Mouse (Mus musculus): Measurements from ENCODE around the gene Dntt. TPM values are rescaled to one million over a fixed set of nuclear protein-coding genes. Genes with fewer than 3 reads are reported as not detected.

Gene Dntt
- total RNA-seq, 2 experiments from 2014 or later = 0.16 TPM; not detected in 1

GRCm38 (mm10) chr19:41104922-41105321, 75.8 kb downstream of the Dntt start:
- intact Hi-C loops (cut with DNase I) = loop anchor here (2.0 kb wide), 1 partner anchor 100 kb away; no protein-coding TSS in a partner anchor

GRCm38 (mm10) chr19:41107530-41107929, 78.5 kb downstream of the Dntt start:
- no peak for DNase-seq (ENCODE audit: low spot score in 2 of 2)
- intact Hi-C loops (cut with DNase I) = no loop called here

More at GRCm38 (mm10) chr19:41104922-41105321, 75.8 kb downstream of the Dntt start:
- DNase-seq (ENCODE audit: low spot score in 2 of 2) = peak; percentile 41 to 64

GRCm38 (mm10) chr19:41108666-41109065, 79.6 kb downstream of the Dntt start:
- DNase-seq (ENCODE audit: low spot score in 2 of 2) = no peak
- intact Hi-C loops (cut with DNase I) = no loop called here

Other genes with a start within 250 kb of the Dntt start
- 1 to 10 TPM; 7.0 to 7.6 TPM for gene Ccnj, start 198.0 kb upstream of the Dntt start, total RNA-seq (2021)
- gene Zfp518a, start 134.6 kb upstream of the Dntt start, total RNA-seq (2021) = 10 to 100 TPM in 1 of 2 experiments, 1 to 10 TPM in 1; 8.7 to 10.4 TPM
- 10 to 100 TPM in 1 of 2 experiments, 1 to 10 TPM in 1; 7.6 to 10.8 TPM for gene Blnk, start 34.7 kb upstream of the Dntt start, total RNA-seq (2021)
- gene Opalin, start 47.8 kb downstream of the Dntt start, total RNA-seq (2021) = 10 to 100 TPM in 1 of 2 experiments, 1 to 10 TPM in 1; 7.6 to 11.5 TPM
- gene Tll2, start 177.6 kb downstream of the Dntt start, total RNA-seq (2021) = 1 to 10 TPM; 1.0 to 1.6 TPM
- gene Tm9sf3, start 234.7 kb downstream of the Dntt start, total RNA-seq (2021) = 100 to 1,000 TPM; 135 to 144 TPM

All from left cerebral cortex, postnatal 25 days (tissue).